Mouse (Mus musculus): ENCODE measurements at regions not wholly inside any gene's neighbourhood (a gene's known extent, or its start where the extent isn't known, plus 50 kb on each side); places are given as distances from the start of the nearest gene placed in this dataset.
A peak's percentile ranks its signal among the peaks of the same experiment; 100 is the strongest.

DNA sequence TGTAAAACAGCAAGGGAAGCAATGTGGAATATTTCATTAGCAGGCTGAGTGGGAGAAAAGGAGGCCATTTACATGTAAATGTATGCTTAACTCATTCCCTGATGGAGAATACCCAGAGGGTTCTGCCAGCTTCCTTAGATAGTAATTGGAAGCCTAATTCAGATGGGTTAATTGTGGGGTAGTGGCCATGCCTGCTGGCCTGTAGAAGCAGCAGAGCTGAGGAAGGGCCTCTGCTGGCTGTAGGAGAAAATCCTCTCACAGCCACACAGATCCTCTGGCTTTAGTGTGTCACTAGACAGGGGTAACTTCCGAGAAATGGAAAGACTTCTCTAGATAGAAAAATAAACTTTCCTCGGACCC is 1588.7 kb upstream of the Got2 start:
- intact Hi-C loops (cut with DNase I) = no loop called here
- DNase-seq = no peak

DNA sequence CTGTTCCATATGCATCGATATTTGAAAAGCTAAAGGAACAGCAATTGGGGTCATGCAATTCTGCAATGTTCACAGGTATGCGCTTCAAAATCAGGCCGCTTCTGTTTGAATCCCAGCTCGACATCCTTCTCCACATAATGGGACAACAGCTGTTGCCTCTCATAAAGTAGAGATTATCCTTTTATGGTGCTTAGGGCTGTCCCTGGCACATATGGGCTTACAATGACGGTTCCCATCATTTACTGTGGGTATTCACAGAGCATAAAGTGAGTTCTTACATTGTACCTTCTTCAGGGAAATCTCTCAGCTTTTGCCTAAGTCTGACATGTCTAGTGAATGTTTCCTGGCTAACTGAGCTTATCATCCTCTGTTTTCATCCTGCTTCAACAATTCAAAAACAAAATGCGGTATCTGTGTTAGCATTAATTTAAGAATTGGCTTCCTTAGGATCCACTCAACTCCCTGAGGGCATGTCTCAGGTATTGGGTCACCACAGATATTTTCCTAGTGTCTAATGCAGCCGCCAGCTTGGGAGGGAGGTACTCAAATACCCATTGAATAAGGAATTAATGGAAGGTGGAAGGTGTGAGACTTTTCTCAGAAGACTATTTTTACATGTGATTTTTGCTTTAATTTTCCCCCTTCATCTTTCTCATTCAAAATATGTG is 1588.2 kb upstream of the Got2 start:
- intact Hi-C loops (cut with DNase I) = no loop called here
- no peak for DNase-seq

DNA sequence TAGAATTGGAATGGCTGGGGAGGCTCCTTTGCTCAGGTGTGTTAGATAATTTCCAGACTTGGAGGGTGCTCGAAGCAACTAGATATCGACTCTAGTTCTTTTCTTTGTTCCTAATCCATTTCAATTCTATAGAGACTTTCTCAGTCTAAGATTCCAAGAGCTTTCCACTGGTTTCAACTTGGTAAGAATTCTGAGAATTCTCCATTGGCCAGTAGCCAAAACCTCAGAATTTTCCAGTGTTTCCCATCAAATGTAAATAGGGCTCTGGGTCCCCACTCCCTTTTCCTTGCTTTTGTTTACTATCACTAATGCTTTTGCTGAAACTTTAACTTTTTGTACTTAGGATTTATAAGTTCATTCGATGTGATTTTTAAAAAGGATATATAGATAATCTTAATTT is 1585.0 kb upstream of the Got2 start:
- DNase-seq = no peak
- intact Hi-C loops (cut with DNase I) = no loop called here

DNA sequence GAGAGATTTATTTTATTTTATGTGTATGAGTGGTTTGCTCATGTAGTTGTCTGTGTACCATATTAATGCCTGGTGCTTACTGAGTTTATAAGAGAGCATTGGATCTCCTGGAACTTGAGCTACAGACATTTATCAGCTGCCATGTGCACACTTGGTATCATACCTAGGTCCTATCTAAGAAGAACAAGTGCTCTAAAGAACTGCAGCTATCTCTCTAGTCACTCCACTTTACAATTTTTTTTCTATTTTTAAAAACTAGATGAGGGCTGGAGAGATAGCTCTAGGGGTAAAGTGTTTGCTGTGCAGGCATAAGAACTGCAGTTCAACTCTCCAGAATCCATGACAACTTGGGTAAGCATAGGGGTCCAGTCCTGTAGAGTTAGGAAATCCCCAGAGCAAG is 1573.1 kb upstream of the Got2 start:
- intact Hi-C loops (cut with DNase I) = no loop called here
- DNase-seq = no peak

DNA sequence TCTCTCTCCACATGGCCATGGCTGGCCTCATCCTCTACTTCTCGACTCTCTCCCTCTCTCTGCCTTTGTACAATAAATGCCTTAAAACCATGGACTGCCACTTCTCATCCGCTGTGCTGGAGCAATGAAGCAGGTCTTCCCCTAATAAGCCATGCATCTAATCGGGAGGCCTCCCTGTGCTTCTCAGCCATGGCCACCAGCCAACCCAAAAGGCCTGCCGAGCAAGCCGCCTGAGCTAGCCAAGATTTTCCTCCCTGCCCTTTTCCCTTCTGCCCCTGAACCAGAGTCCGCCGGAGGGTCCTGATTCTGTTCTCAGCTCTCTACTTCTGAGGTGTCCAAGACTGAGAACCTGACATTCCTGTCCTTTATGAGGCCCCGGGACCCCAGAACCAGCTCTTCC is 1559.3 kb upstream of the Got2 start:
- intact Hi-C loops (cut with DNase I) = no loop called here
- DNase-seq = no peak

DNA sequence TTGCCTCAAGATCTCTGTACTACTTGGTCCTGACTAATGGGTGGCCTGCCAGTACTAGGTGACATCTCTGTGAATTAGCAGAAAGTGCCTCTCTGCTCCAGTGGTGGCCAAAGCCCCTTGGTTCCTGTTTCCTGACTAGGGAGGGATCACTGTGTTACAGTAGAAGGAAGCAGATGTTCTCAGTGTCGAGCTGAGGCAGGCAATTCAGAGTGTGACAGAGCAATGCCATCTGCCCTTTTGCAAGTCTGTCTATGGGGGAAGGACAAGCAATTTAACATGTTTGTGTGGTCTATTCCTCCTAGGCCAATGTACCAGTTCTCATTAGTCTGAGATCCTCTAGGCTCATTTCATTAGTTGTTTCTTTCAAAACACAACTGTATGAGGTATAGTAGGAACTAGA is 1553.1 kb upstream of the Got2 start:
- intact Hi-C loops (cut with DNase I) = loop anchor here (5.0 kb wide), 1 partner anchor 1076 kb away; no protein-coding TSS in a partner anchor
- DNase-seq = no peak

DNA sequence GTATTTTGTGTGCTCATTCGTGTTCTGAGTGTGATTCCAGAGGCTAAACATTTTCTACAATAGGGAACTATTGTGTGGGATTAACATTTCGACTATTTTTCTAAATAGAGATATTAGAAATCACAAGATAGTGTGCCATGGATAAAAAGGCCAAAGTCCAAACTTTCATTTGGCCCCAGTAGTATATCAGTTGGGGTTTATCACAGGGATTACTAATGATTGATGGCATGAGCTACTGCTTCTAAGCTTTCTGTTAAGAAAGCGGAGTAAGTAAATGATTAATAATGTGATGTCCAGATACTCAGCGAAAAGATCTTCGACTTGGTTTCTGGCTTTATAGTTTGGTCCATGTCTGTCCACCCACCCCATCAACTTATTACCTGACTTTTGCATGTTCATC is 1545.2 kb upstream of the Got2 start:
- intact Hi-C loops (cut with DNase I) = no loop called here
- no peak for DNase-seq

DNA sequence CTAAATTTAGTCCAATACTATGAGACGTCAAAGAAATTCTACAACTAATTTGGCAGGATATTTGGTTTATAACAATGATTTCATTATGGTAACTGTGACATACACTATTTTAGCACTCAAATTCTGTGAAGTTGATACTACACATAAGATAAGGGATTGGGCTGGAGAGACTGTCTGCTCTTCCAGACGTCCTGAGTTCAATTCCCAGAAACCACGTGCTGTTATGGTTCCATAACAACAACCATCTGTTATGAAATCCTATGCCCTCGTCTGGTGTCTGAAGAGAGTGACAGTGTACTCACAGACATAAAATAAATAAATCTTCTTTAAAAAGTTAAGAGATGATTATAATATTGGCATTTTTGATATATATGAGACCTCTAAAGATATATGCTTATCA is 1543.1 kb upstream of the Got2 start:
- intact Hi-C loops (cut with DNase I) = no loop called here
- DNase-seq = no peak

DNA sequence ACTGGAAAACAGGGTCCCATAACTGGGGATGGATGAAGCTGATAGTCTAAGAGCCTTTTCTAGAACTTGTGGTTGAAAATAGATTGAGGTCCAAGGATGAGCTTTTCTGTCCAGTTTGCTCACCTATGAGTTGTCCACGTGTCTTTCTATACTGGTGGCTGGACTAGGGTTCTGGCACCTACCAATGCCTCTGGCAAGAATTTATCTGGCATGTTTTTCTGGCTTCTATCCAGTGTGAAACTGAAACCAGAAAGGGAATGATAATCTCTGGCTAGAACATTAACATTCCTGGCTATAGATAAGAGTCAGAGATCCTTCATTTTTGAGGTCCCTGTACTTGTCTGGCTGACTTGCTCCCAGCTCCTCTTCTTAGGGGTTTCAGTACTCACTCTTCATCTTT is 1534.0 kb upstream of the Got2 start:
- DNase-seq = peak; percentile 14 to 18
- intact Hi-C loops (cut with DNase I) = no loop called here

DNA sequence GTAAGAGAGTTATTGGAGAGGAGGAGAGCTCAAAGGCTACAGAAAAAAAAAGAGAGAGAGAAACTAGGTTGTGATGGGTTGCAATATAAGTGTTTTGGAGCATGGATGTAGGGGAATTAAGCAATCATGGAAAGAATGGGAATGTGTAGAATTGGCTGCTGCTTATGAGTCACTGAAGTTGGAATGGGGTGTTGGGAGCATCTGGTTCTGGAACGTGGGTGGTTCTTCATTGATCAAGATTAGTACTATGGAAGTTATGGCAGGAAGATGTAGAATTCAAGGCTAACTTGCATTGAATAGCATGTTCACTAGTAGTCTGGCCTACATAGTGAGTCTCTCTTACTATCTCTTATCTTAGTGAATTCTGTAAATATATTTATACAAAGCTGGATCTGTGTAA is 1526.4 kb upstream of the Got2 start:
- no peak for DNase-seq
- intact Hi-C loops (cut with DNase I) = no loop called here

DNA sequence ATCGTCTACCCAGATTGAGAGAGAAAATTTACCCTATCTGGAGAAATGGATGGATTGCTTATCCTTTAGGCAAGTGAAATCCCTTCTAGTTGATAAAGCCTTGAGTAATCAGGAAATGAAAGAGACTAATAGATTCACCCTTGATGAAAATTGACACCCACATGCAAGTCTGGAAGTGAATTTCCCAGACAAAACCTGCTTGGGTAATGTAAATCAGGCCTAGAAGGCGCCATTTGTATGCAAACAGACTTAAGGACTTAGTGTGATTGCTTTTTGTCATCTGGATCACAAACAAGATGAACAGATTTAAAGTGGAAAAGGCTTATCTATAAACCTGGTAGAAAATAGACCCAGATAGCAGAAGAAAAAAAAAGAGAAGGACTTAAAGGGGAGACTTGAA is 1515.0 kb upstream of the Got2 start:
- DNase-seq = no peak
- intact Hi-C loops (cut with DNase I) = no loop called here

DNA sequence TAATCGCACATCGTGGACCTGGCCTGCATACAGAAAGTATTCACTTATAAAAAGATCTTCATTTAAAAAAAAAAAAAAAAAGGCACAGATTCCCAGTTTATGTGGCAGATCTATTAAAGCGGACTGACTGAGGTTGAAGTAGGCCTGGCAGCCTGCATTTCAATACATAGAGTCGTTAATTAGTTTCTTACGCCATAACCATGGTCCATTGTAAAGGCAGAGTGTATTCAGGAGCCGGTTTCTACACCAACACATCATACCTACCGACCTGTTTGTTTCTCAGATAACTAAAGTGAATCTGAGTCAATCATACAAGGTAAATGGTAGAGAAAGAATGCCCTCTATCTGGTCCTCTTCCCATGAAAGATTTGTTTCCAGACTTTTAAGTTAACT is 1509.0 kb upstream of the Got2 start:
- no peak for DNase-seq
- intact Hi-C loops (cut with DNase I) = no loop called here

DNA sequence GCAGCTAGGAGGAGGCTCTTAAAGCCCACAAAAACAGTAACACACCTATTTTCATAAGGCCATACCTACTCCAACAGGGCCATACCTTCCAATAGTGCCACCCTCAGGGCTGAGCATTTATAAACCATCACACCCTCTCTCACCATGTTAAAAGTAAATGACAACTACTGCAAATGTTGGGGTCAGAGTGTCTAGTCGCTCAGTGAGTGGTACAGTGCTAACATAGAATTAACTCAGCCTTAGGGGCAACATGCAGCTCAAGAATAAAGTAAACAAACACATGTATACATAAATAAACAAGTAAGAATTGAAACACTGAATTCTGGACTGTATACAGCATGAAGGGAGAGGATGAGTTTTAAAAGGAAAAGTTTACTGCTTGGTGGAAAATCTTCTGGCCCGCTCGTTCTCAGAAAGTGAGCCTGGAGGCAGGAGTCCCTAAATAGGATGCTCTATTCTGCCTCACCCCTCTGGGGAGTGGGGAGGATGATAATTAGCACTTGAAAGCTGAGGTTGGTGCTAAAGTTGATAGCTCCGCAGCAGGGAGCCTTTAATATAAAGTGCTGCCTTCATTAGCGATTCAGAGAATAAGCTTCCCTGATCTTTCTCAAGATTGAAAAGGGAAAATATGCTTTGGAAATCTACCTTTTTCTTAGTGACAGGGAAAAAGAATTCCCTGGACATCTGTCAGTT is 1508.4 kb upstream of the Got2 start:
- intact Hi-C loops (cut with DNase I) = no loop called here
- DNase-seq = no peak

DNA sequence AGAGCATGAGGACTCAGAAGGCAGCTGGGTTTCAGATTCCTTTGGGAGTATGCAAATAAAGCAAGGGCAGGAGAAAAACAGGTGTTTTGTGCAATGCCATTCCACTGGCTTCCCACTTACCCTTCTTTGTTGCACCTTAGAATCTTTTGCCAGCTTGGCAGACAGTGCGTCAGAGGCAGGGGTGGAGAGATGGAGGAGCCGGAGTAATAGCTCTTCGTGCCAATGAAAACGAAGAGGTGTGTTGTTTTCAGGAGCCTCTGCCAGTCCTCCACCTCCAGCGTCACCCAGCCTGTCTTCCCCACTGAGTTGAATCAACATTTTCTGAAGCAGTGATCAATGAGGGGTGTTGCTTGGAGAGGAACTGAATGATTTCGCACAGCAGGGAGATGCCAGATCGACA is 1501.3 kb upstream of the Got2 start:
- DNase-seq = no peak
- intact Hi-C loops (cut with DNase I) = no loop called here

DNA sequence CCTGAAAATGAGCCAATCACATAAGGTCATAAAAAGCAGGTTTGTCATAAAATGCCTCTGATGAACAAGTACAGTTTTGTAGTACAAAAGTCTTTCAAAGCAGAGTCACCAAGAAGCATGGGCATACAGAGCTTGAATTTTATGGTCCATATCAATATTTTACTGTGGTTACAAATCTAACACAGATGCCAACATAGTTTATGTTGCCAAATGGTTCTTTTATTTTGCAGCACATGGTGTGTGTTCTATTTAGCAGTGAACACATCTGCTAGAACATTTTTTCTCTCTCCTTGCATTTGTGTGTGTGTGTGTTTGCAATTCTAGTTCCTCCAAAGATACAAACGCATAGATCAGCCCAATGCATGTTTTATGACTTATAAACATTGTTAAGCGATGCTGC is 1500.8 kb upstream of the Got2 start:
- intact Hi-C loops (cut with DNase I) = no loop called here
- no peak for DNase-seq

DNA sequence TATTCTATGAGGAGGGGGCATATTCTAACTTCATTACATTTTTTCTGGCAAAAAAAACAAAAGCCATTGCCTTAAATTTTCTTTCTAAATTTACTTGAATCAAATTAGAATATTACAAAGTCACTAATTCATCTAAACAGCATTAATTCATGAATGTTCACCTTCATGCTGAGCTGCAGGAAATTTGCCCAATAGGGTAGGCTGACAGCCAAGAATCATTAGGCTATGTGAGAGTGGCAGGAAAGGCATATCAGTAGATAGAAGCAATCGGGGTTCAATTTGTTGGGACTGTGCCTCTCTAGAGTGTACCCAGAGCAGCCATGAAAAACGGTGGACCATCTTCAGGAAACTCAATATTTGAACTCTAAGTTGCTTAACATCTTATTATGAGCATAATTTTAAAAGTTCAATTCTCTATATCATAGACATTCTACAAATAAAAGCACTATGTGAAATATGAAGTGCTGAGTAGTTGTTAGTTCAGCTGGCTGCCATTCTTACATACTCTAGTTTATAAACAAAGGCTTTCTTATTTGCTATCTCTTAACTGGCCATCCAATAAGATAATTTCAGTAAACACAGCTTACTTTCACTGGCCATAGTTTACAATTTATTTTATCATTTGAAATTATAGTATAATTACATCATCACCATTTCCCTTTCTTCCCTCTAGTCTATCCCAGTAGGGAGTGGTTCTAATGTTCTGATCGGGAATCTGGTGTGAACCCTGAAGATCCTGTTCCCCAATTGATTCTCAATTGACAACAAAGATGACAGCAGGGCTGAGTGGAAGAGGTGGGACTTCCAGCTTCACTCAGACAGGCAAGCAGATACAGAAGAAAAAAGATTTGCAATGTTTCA is 1486.8 kb upstream of the Got2 start:
- intact Hi-C loops (cut with DNase I) = no loop called here
- DNase-seq = no peak

DNA sequence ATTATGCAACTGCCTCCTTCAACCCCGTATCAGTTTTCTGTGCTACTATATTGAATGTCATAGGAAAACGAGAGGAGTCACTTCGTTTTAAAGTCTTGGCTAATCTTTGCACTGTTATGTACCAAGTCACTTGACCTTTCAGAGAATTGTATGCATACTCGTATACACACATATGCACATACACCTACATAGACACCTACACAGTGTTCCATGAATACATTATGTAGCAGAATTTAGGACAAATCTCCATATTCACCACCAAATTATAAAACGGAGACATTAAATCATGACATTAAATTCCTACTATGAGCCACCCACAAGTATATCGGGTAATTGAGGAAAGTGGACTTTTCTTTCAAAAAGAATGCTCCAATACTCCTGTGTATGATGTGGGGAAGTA is 1458.3 kb upstream of the Got2 start:
- intact Hi-C loops (cut with DNase I) = no loop called here
- DNase-seq = no peak

DNA sequence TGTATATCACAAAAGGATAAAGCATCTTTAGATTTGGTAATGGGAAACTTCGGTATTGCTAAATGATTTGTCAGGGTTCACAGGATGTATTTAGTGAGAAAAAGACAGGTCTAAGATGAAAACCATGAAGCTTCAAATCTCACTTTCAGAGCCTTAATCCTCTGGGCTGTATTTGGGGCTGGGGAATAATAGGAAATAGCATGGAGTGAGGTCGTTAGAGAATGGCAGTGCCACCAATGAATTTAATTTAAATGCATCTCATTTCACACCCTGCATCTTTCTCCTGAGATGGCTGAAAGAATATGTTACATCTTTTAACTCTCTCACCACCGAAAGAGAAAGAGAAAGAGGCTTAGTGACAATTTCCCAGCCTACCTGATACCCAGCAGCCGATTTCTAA is 1427.2 kb upstream of the Got2 start:
- intact Hi-C loops (cut with DNase I) = no loop called here
- DNase-seq = no peak

DNA sequence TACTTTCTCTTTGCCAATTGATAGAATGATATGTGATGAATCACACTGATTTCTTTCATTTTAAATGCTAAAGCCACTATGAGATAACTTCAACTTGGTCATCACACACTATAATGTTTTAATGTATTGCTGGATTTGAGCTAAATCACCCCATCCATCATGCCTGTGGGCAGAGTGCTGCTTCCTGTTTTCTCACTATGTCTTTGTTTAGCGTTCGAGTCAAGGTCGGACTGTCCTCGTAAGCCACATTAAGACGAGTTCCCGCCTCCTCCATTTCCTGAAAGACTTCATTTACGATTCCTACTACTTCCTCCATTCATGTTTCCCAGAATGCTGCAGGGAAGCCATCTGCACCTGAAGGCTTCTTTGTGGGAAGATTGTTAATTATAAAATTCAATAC is 1420.0 kb upstream of the Got2 start:
- intact Hi-C loops (cut with DNase I) = no loop called here
- DNase-seq = no peak

DNA sequence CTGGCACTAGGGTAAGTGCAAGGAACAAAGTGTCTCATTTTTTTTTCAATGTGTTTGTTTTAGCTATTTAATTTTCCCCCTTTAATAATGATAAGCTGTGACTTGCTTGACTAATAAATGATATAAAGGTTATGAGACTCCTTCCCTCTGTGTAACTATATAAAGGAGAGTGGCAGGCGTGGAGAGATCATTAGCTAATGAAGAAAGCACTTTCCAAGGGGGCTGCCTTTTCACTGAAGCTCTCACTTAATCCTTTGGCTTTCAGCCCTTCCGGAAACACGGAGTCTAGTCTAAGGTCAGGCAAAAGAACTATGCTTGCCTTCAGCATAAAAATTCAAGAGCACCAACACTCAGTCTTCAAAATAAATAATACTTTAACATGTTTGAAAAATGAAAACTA is 1382.2 kb upstream of the Got2 start:
- DNase-seq = no peak
- intact Hi-C loops (cut with DNase I) = no loop called here

DNA sequence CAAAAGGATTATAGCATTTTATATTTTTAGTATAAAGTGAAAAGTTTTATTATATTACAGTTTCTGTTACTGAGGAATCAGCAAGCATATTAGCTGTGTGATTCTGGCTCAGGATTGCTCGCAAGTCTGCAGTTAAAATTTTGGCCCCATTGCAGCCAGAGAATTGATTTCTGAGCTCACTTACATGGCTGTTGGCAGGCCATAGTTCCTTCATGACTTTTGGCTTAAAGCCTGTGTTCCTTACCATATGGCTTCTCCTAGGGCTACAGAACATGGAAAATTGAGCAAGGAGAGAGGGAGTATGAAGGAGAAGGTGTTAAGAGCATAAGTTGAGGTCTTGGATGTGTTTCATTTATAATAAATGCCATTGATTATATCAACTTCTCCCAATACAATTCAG is 1372.6 kb upstream of the Got2 start:
- intact Hi-C loops (cut with DNase I) = no loop called here
- no peak for DNase-seq

DNA sequence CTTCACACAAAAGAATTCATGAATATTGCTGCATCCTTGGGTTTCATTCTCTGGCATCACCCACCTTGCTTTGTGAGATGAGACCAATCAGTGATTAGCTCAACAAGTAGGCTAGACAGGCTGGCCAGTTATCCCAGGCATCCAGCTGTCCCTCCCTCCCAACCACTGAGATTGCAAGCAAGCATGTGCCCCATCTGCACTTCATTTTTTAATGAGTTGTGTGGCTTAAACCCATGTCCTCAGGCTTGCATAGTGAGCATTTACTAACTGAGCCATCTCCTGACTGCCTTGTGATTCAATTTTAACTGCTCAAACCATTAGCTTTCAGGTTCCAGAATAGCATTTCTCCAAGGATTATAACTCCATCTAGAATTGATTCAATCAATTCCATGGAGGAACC is 1365.8 kb upstream of the Got2 start:
- intact Hi-C loops (cut with DNase I) = no loop called here
- no peak for DNase-seq
